Mouse (Mus musculus) limb, embryonic 13.5 days (tissue): Measurements from ENCODE around the gene Svs6. TPM values are rescaled to one million over a fixed set of nuclear protein-coding genes. Genes with fewer than 3 reads are reported as not detected.
"Not testable (repeated sequence)": the region's sequence is repeated elsewhere in the genome, so short reads cannot be mapped to it uniquely, and the experiment has no call there.

ENCODE experiments used
- ATAC-seq: fragments of 200-750 bp; cut with Nextera tagmentation; 2 replicates; pipeline ENCODE4 v1.8.0; 2017; ENCODE audit warnings: low read depth, moderate number of reproducible peaks, moderate TSS enrichment; ENCODE audit not compliant: low FRiP score
- H3K27ac ChIP-seq: fragments of 300-500 bp; sonication (generic); 2 replicates; pipeline ENCODE4 v1.5.1; 2015; ENCODE audit warnings: inconsistent platforms, mild to moderate bottlenecking, moderate library complexity
- H3K27me3 ChIP-seq: fragments of 300-500 bp; sonication (generic); 2 replicates; pipeline ENCODE4 v1.6.1; 2015; ENCODE audit warnings: mild to moderate bottlenecking, inconsistent platforms
- H3K36me3 ChIP-seq: fragments of 300-500 bp; sonication (generic); 2 replicates; pipeline ENCODE4 v1.6.1; 2015; ENCODE audit warnings: inconsistent platforms, mild to moderate bottlenecking, moderate library complexity
- H3K4me1 ChIP-seq: fragments of 300-500 bp; sonication (generic); 2 replicates; pipeline ENCODE4 v1.6.1; 2015; ENCODE audit warnings: inconsistent platforms
- H3K4me2 ChIP-seq: fragments of 300-500 bp; sonication (generic); replicated peaks from 2 replicates; pipeline ENCODE4 v1.6.1; 2015; ENCODE audit warnings: inconsistent platforms, mild to moderate bottlenecking, moderate library complexity
- H3K4me3 ChIP-seq: fragments of 300-500 bp; sonication (generic); 2 replicates; pipeline ENCODE4 v1.5.1; 2015; ENCODE audit warnings: moderate library complexity, mild to moderate bottlenecking, inconsistent platforms
- H3K9ac ChIP-seq: fragments of 300-500 bp; sonication (generic); 2 replicates; pipeline ENCODE4 v1.6.1; 2015; ENCODE audit warnings: mild to moderate bottlenecking, inconsistent platforms
- H3K9me3 ChIP-seq: fragments of 300-500 bp; sonication (generic); 2 replicates; pipeline ENCODE4 v1.6.1; 2016; ENCODE audit warnings: inconsistent platforms
- WGBS: fragments of 180-500 bp; shearing (Covaris S2); methylation state at CpG from one replicate; pipeline ENCODE4 v1.1.7; 2015; 5-methylcytosine and 5-hydroxymethylcytosine counted together
- polyA plus RNA-seq: library from polyadenylated mRNA; unstranded; fragments of >200 nt; fragmentation: Nextera tagmentation; extraction: Ambion mirVana; gene quantifications from 2 replicates; pipeline ENCODE4 v1.2.1, GENCODE M21; 2015

The Svs6 gene
- not detected in 2 replicates for polyA plus RNA-seq

DNA sequence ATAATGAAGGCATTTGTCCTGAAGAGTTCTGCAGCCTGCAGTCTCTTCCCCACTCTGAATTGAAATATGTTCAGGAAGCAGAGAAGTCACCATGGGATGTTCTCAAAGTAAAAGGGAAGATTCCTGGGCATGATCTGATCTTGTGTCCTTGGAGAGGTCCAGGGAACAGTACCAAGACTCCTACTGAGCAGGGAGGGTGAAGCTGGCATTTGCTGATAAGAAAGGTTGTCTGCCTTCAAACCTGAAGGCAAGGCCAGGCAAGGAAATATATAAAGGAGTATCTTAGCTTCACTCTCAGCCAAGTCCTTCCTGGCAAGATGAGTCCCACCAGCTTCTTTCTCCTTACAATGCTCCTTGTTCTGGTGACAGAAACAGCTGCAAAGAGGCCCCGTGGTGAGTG is at the start of gene Svs6:
Gene Svs6, plus strand, starts transcription at position 301 of the 400 bp plus-strand sequence.
- H3K4me1 ChIP-seq, H3K4me3 ChIP-seq, ATAC-seq, H3K4me2 ChIP-seq, H3K9ac ChIP-seq, H3K36me3 ChIP-seq, H3K27me3 ChIP-seq, H3K27ac ChIP-seq, H3K9me3 ChIP-seq: not testable (repeated sequence)
- 79% methylated on average over 1 of the region's 1 CpGs for WGBS

DNA sequence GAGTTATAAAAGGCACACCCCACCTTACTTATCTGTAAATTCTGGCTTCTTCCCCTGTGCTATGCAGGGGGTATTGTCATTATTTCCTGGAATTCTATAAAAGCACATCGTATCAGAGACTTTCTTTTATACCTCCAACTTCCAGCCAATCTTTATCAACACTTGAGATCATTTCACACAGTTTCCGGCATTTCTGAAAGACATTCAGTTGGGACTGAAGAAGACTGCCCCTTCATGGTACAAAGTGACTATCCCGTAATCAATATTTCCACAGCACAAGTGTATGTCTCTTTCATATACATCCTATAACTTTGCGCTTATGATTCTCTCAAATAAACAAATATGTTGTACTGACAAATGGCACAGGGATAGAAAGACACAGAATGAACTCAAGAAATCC is 38.2 kb upstream of the Svs6 start, which contains the start of gene Svs4:
Gene Svs4, minus strand, starts transcription at position 101 of the 400 bp plus-strand sequence.
- Histone ChIP-seq H3K36me3 (no peaks in the 10 kb centered on the region), H3K27me3 (no peaks in the 10 kb centered on the region), H3K9me3 (no peaks in the 10 kb centered on the region), H3K4me2 (no peak within 1 kb of the TSS), H3K4me1 (no peaks in the 10 kb centered on the region), H3K27ac (no peak within 1 kb of the TSS), H3K9ac (no peak within 1 kb of the TSS), H3K4me3 (no peak within 1 kb of the TSS)
- ATAC-seq: no peak
- 92% methylated on average over 4 of the region's 4 CpGs for WGBS

DNA sequence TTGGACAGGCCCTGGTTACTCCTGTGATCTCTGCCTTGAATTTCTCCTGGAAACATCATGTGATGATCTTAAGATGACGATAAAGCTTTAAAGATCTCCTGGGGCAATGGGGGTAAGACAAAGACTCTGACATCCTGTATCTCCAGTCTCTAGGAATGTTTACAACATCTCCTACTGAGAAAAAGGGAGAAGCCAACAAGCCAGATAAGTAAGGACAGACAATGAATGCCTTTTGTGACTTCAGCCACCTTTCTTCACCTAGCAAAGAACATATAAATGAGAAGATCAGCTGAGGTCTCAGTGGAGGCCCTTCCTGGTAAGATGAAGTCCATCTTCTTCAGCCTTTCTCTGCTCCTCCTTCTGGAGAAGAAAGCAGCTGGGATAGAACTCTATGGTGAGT is 27.6 kb upstream of the Svs6 start, which contains the start of gene Svs3a:
Gene Svs3a, plus strand, starts transcription at position 301 of the 400 bp plus-strand sequence.
- not testable (repeated sequence) for ATAC-seq, H3K36me3 ChIP-seq, H3K27me3 ChIP-seq, H3K4me3 ChIP-seq, H3K27ac ChIP-seq, H3K4me1 ChIP-seq, H3K4me2 ChIP-seq, H3K9me3 ChIP-seq, H3K9ac ChIP-seq
- 74% methylated on average over 1 of the region's 1 CpGs for WGBS

DNA sequence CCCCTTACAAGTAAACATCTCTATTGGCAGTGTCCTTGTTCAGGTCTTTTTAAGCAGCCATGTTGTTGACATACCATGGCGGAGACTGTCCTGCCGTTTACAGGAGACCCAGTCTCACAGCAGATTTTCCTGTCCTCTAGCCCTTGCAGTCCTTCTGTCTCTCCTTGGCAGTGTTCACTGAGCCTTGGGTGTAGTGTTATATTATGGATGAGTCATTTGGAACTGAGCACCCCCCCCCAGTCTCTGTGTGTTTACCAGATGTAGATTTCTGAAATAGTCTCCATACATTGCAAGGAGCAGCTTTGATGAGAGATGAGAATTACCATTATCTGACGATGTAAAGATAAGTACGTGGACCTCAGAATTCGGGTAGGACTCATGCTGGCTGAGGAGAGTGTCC is 4.0 kb upstream of the Svs6 start:
- Histone ChIP-seq H3K9ac (no peak overlapping the region), H3K36me3 (no peaks in the 10 kb centered on the region)
- WGBS: 92% methylated on average over 5 of the region's 5 CpGs

DNA sequence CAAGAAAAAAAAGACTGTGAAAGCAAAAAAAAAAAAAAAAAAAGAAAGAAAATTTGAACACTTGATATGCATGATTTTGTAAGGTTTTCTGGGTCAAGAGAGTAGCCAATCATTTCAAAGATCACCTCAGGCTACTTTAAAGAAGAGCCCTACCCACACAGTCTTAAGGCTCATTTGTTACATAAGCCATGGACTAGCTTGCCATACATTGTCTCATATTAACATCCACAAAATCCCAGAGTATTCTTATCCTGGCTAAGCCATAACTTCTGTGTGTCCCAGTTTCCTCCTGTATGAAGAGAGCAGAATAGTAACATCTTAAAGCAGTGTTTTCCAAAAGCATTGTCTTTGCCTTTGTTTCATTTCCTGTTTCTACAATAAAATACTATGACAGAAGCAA is 1.1 kb upstream of the Svs6 start:
- ATAC-seq: not testable (repeated sequence)

More for the DNA sequence above, 4.0 kb upstream of the Svs6 start:
- no peak for ATAC-seq
- no peaks in the 10 kb centered on the region for H3K27me3 ChIP-seq
- no peaks in the 10 kb centered on the region for H3K9me3 ChIP-seq
- H3K27ac ChIP-seq: no peak overlapping the region
- no peak overlapping the region for H3K4me3 ChIP-seq
- no peak overlapping the region for H3K4me2 ChIP-seq
- no peaks in the 10 kb centered on the region for H3K4me1 ChIP-seq

DNA sequence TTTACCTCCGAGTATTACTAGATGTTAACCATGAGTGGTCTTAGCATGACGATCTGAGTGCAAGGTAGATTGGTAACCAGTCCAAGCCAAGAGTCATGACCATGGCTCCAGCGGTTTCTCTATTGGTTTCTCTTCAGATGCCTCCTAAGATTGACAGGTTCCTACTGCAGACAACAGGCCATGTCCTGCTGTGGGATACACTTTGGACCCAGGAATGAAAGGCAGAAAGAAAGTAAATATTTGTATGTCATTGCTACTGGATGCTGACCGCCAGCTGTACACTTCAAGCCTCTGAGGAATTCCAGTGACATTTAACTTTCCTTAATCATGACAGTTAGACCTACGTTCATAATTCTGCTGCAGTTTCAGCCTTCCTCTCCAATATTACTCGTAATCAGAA is 4.4 kb downstream of the Svs6 start:
- no peak overlapping the region for H3K4me2 ChIP-seq
- no peaks in the 10 kb centered on the region for H3K27me3 ChIP-seq
- H3K27ac ChIP-seq: no peak overlapping the region
- H3K36me3 ChIP-seq: no peaks in the 10 kb centered on the region
- no peaks in the 10 kb centered on the region for H3K4me1 ChIP-seq
- H3K9ac ChIP-seq: no peak overlapping the region
- ATAC-seq: no peak
- H3K9me3 ChIP-seq: no peaks in the 10 kb centered on the region
- WGBS: 88% methylated on average over 6 of the region's 6 CpGs
- no peak overlapping the region for H3K4me3 ChIP-seq

More for the DNA sequence above, 1.1 kb upstream of the Svs6 start:
- H3K9me3 ChIP-seq, H3K4me3 ChIP-seq, H3K4me2 ChIP-seq, H3K27ac ChIP-seq, H3K36me3 ChIP-seq, H3K27me3 ChIP-seq, H3K4me1 ChIP-seq, H3K9ac ChIP-seq: not testable (repeated sequence)

DNA sequence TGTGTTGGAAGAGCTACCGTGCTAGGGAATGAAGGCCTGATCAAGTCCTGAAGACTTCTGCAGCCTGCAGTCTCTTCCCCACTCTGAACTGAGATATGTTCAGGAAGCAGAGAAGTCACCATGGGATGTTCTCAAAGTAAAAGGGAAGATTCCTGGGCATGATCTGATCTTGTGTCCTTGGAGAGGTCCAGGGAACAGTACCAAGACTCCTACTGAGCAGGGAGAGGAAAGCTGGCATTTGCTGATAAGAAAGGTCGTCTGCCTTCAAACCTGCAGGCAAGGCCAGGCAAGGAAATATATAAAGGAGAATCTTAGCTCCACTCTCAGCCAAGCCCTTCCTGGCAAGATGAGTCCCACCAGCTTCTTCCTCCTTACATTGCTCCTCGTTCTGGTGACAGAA is 15.9 kb downstream of the Svs6 start, which contains the start of gene Svs5:
Gene Svs5, plus strand, starts transcription at position 301 of the 400 bp plus-strand sequence.
- not testable (repeated sequence) for H3K36me3 ChIP-seq, H3K9me3 ChIP-seq, ATAC-seq, H3K4me3 ChIP-seq, H3K4me2 ChIP-seq, H3K27ac ChIP-seq, H3K27me3 ChIP-seq, H3K9ac ChIP-seq, H3K4me1 ChIP-seq
- WGBS: 79% methylated on average over 3 of the region's 3 CpGs

DNA sequence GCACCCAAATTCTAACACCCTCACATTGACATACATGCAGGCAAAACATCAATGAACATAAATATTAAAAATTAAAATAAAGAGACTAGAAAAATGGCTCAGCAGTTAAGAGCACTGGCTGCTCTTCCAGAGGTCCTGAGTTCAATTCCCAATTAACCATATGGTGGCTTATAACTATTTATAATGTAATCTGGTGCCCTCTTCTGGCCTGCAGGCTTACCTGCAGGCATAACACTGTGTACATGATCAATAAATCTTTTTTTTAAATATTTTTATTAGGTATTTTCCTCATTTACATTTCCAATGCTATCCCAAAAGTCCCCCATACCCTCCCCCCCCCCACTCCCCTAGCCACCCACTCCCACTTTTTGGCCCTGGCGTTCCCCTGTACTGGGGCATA is 27.2 kb downstream of the Svs6 start:
- H3K27ac ChIP-seq, H3K4me2 ChIP-seq, H3K4me1 ChIP-seq, H3K9ac ChIP-seq, H3K36me3 ChIP-seq, H3K9me3 ChIP-seq, H3K27me3 ChIP-seq, H3K4me3 ChIP-seq, ATAC-seq: not testable (repeated sequence)
- WGBS: 81% methylated on average over 1 of the region's 1 CpGs

DNA sequence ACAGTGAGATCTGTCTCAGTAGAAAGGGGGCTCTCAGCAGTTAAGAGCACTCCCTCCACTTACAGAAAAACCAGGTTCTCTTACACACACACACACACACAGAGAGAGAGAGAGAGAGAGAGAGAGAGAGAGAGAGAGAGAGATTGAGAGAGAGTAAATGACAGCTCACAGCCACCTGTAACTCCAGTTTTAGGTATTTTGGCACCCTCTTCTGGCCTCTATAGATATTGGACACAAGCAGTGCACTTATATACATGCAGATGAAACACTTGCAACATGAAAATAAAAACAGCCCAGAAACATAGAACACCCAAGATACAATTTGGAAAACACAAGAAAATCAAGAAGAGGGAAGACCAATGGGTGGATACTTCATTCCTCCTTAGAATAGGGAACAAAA is 31.1 kb downstream of the Svs6 start:
- ATAC-seq, H3K4me1 ChIP-seq, H3K27me3 ChIP-seq, H3K9ac ChIP-seq, H3K36me3 ChIP-seq, H3K4me3 ChIP-seq, H3K27ac ChIP-seq, H3K9me3 ChIP-seq, H3K4me2 ChIP-seq: not testable (repeated sequence)

DNA sequence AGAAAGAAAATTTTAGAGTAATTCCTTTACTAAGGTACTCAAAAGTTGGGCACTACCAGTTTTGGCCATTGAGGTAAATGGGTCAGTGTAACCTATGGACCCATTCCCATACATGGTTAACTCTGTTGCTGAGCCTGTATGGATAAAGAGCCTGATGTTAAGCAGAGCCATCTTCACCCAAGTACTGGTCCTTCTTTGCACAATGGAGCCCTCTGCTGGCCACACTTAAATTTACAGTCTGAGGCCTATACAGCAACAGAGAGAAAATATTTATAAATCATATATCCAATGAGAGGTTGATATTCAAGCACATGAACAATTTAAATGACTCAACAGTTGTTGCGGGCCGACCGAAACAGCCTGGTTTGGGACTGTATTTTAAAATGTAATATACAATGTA is 32.4 kb downstream of the Svs6 start:
- Histone ChIP-seq H3K27ac (no peak overlapping the region), H3K4me3 (no peak overlapping the region), H3K27me3 (peaks cover 10% of the 10 kb centered on the region; the same call in 1 of the 2 replicates), H3K9ac (no peak overlapping the region), H3K36me3 (no peaks in the 10 kb centered on the region), H3K9me3 (no peaks in the 10 kb centered on the region), H3K4me1 (no peaks in the 10 kb centered on the region), H3K4me2 (no peak overlapping the region)
- 92% methylated on average over 3 of the region's 3 CpGs for WGBS
- ATAC-seq: no peak

DNA sequence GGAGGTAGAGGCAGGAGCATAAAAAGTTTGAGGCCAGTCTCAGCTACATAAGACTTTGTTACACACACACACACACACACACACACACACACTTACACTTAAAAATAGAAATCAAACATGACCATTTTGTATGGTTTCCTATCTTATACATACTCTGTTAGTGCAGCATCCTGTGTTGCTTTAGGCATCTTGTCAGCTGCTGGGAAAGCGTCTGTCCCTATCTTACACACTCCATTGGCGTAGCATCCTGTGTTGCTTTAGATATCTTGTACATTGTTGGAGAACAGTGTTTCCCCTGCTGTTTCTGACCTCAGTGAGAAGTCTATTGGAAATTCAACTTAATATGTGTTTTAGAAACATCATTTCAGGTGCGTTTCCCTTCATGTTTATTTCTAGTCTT is 36.1 kb downstream of the Svs6 start:
- Histone ChIP-seq H3K9me3 (no peaks in the 10 kb centered on the region), H3K9ac (no peak overlapping the region), H3K27ac (no peak overlapping the region), H3K4me1 (no peaks in the 10 kb centered on the region), H3K4me3 (no peak overlapping the region), H3K4me2 (no peak overlapping the region), H3K36me3 (no peaks in the 10 kb centered on the region), H3K27me3 (peaks cover 21% of the 10 kb centered on the region; the same call in 1 of the 2 replicates)
- ATAC-seq: no peak
- 87% methylated on average over 3 of the region's 3 CpGs for WGBS

DNA sequence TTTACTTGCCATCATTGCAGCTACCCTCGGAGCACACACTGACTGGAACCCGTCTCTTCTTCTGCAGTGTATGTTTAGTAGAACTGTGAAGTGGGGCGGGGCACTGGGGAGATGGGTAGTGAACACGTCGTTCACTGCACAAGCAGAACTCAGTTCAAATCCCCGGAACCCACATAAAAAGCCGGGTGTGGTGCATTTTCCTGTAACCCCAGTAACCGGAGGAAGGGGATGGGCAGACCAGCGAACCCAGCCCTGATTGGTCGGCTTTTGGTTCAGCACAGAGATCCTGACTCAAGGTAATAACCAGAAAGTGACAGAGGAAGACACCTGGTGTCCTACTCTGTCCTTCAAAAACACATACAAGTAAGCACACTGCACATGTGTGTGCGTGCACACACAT is 36.8 kb downstream of the Svs6 start:
- no peak overlapping the region for H3K4me2 ChIP-seq
- 85% methylated on average over 11 of the region's 11 CpGs for WGBS
- H3K4me1 ChIP-seq: no peaks in the 10 kb centered on the region
- no peaks in the 10 kb centered on the region for H3K36me3 ChIP-seq
- H3K4me3 ChIP-seq: no peak overlapping the region
- H3K27ac ChIP-seq: no peak overlapping the region
- H3K9ac ChIP-seq: no peak overlapping the region
- no peak for ATAC-seq
- H3K9me3 ChIP-seq: no peaks in the 10 kb centered on the region
- peaks cover 21% of the 10 kb centered on the region; the same call in 1 of the 2 replicates for H3K27me3 ChIP-seq

DNA sequence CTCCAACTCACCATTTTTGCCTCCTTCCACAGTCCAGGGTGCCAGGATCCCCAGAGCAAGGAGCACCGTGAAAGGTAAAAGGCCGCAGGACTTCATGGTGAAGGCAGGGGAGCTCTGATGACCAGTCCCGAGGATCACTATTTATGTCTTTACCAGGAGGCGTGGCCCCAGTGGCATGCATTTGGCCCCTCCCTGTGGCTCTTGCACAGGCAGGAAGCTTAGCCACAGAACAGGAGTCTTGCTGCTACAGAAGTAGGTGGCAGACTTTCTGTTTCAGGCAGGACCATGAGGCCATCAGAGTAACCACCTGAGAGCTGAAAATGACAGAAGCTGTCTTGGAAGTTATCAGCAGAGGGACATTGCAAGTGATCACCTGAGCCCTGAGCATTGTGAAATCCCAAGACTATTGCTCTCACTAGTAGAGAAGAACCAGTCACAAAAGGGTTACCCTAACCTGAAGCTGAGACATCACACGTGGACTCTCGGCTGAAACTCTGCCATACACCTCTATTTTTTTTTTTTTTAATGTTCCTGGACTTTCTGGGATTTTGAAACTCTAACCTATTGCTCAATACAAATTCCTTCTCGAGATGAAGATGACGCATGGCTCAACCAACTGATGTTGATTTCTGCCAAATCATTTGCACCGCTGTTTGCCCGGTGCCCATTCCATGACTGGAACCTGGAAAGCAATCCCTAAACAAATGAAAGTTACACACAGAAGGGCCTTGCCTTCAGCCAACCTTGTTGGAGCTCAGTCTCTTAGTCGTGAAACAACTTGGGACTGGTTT is 39.8 kb downstream of the Svs6 start:
- H3K27me3 ChIP-seq: peaks cover 25% of the 10 kb centered on the region
- H3K36me3 ChIP-seq: no peaks in the 10 kb centered on the region
- 70% methylated on average over 11 of the region's 11 CpGs for WGBS
- no peak overlapping the region for H3K4me3 ChIP-seq
- H3K9ac ChIP-seq: no peak overlapping the region
- H3K4me2 ChIP-seq: no peak overlapping the region
- ATAC-seq: no peak
- no peaks in the 10 kb centered on the region for H3K4me1 ChIP-seq
- no peaks in the 10 kb centered on the region for H3K9me3 ChIP-seq
- no peak overlapping the region for H3K27ac ChIP-seq
